Mouse (Mus musculus) E14TG2a.4 (cell line): Measurements from ENCODE around the gene Shprh.

Experiments used
- CTCF ChIP-seq: conservative IDR thresholded peaks from 2 replicates; pipeline ENCODE4 v1.5.1; 2014; ENCODE audit warnings: low read length
- NANOG ChIP-seq: IDR thresholded peaks from 2 replicates; pipeline ENCODE4 v1.6.1; 2014; ENCODE audit warnings: borderline replicate concordance, low read length, mixed read lengths
- POU5F1 ChIP-seq: IDR thresholded peaks from 2 replicates; pipeline ENCODE4 v1.6.1; 2014; ENCODE audit warnings: low read length, borderline replicate concordance

DNA sequence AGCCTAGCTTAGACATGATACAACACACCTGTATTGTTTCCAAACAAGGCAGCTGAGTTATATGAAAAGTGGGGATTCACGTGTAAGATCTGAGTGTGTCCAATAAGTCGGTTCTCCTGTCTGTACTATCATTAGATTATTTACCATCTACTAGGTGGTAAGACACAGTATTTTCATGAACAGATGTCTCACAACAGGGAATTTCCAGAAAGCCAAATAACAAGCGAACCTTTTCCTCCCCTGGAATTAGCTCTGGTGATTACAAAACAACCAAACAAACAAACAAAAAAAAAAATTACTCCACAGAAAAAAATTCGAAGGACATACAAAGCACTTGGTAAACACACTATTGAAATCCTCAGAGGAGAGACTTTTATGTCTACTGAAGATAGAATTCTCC, 781 bp upstream of the Shprh start:
- TF ChIP-seq CTCF (no peak), NANOG (no peak), POU5F1 (no peak)
